Mouse (Mus musculus) hindbrain, embryonic 14.5 days (tissue): ENCODE data around the gene Ushbp1. TPM values are rescaled to one million over a fixed set of nuclear protein-coding genes. Genes with fewer than 3 reads are reported as not detected.

ENCODE experiments used
- ATAC-seq: fragments of 200-750 bp; cut with Nextera tagmentation; 2 replicates; pipeline ENCODE4 v1.8.0; 2017; ENCODE audit warnings: moderate number of reproducible peaks, mild to moderate bottlenecking, moderate TSS enrichment, moderate library complexity; ENCODE audit not compliant: low FRiP score
- DNase-seq: peaks from one replicate; pipeline ENCODE4 v3.0.0-alpha.2; 2015; ENCODE audit warnings: low spot score
- H3K27ac ChIP-seq: fragments of 300-500 bp; sonication (generic); 2 replicates; pipeline ENCODE4 v1.5.1; 2014; ENCODE audit warnings: mild to moderate bottlenecking, moderate library complexity
- H3K27me3 ChIP-seq: fragments of 300-500 bp; sonication (generic); 2 replicates; pipeline ENCODE4 v1.6.1; 2014; ENCODE audit warnings: mild to moderate bottlenecking, low read length, mixed read lengths; ENCODE audit not compliant: control insufficient read depth, insufficient read depth
- H3K36me3 ChIP-seq: fragments of 300-500 bp; sonication (generic); replicated peaks from 2 replicates; pipeline ENCODE4 v1.6.1; 2014; ENCODE audit not compliant: control insufficient read depth, insufficient read depth
- H3K4me1 ChIP-seq: fragments of 300-500 bp; sonication (generic); replicated peaks from 2 replicates; pipeline ENCODE4 v1.6.1; 2014; ENCODE audit warnings: antibody characterized with exemption, low read length, mixed read lengths; ENCODE audit not compliant: control insufficient read depth, insufficient read depth
- H3K4me2 ChIP-seq: fragments of 300-500 bp; sonication (generic); replicated peaks from 2 replicates; pipeline ENCODE4 v1.6.1; 2014; ENCODE audit warnings: mild to moderate bottlenecking, moderate library complexity
- H3K4me3 ChIP-seq: fragments of 300-500 bp; sonication (generic); replicated peaks from 2 replicates; pipeline ENCODE4 v1.5.1; 2014; ENCODE audit warnings: mild to moderate bottlenecking, low read length
- H3K9ac ChIP-seq: fragments of 300-500 bp; sonication (generic); 2 replicates; pipeline ENCODE4 v1.6.1; 2014
- H3K9me3 ChIP-seq: fragments of 300-500 bp; sonication (generic); 2 replicates; pipeline ENCODE4 v1.6.1; 2016; ENCODE audit warnings: low read length; ENCODE audit not compliant: control insufficient read depth
- WGBS: fragments of 180-500 bp; shearing (Covaris S2); extraction: QIAGEN DNeasy Blood & Tissue Kit; methylation state at CpG from one replicate; pipeline ENCODE4 v1.1.7; 2014; 5-methylcytosine and 5-hydroxymethylcytosine counted together
- polyA plus RNA-seq: library from polyadenylated mRNA; unstranded; fragments of >200 nt; fragmentation: Nextera tagmentation; extraction: Ambion mirVana; gene quantifications from 2 replicates; pipeline ENCODE4 v1.2.1, GENCODE M21; 2014

Ushbp1 gene
- polyA plus RNA-seq, 1 experiment from 2014 or later: 6.0 TPM

GRCm38 (mm10) chr8:71397701-71398100 is 2.1 kb upstream of the Ushbp1 start:
- no peaks in the 10 kb centered on the region for H3K9me3 ChIP-seq
- no peak for DNase-seq
- H3K27me3 ChIP-seq: no peaks in the 10 kb centered on the region
- H3K36me3 ChIP-seq: peaks cover 16% of the 10 kb centered on the region
- H3K4me2 ChIP-seq: peak overlapping the region; percentile 81
- no peak for ATAC-seq
- peaks cover 11% of the 10 kb centered on the region; the same call in 1 of the 2 replicates for H3K4me1 ChIP-seq
- H3K4me3 ChIP-seq: peak overlapping the region; percentile 68; the same call in 1 of the 2 replicates
- no peak overlapping the region for H3K27ac ChIP-seq
- 0 out of 2 replicates have a peak overlapping the region, but pooled peaks have one; percentile 69 for H3K9ac ChIP-seq
- 83% methylated on average over 12 of the region's 12 CpGs for WGBS

- 1% methylated on average over 34 of the region's 34 CpGs for WGBS
- H3K9me3 ChIP-seq: no peaks in the 10 kb centered on the region
- H3K27me3 ChIP-seq: no peaks in the 10 kb centered on the region
- DNase-seq: peak; percentile 92
- H3K9ac ChIP-seq: peak within 1 kb of the TSS; percentile 69
- peak within 1 kb of the TSS; percentile 81 for H3K4me2 ChIP-seq
- ATAC-seq: peak; percentile 98
- peak within 1 kb of the TSS; percentile 68 for H3K4me3 ChIP-seq
- H3K27ac ChIP-seq: peak within 1 kb of the TSS; percentile 58
- peaks cover 11% of the 10 kb centered on the region; the same call in 1 of the 2 replicates for H3K4me1 ChIP-seq
- peaks cover 16% of the 10 kb centered on the region for H3K36me3 ChIP-seq
These were observed 1.2 kb upstream of the Ushbp1 start, which contains the start of gene Babam1 for GRCm38 (mm10) chr8:71396639-71397305. Babam1 (plus strand) TSS chr8:71396861.

- Histone ChIP-seq H3K9me3 (no peaks in the 10 kb centered on the region), H3K4me1 (peaks cover 11% of the 10 kb centered on the region; the same call in 1 of the 2 replicates), H3K36me3 (peaks cover 16% of the 10 kb centered on the region), H3K9ac (no peak overlapping the region), H3K27me3 (no peaks in the 10 kb centered on the region), H3K27ac (no peak overlapping the region), H3K4me2 (peak overlapping the region; percentile 19; the same call in 1 of the 2 replicates), H3K4me3 (no peak overlapping the region)
- ATAC-seq: no peak
- no peak for DNase-seq
- 90% methylated on average over 10 of the region's 10 CpGs for WGBS
These were observed 531 bp downstream of the Ushbp1 start for GRCm38 (mm10) chr8:71395071-71395470.

- Histone ChIP-seq H3K9me3 (no peaks in the 10 kb centered on the region), H3K4me1 (peaks cover 11% of the 10 kb centered on the region; the same call in 1 of the 2 replicates), H3K27me3 (no peaks in the 10 kb centered on the region), H3K4me2 (no peak overlapping the region), H3K27ac (no peak overlapping the region), H3K9ac (no peak overlapping the region), H3K36me3 (peaks cover 12% of the 10 kb centered on the region), H3K4me3 (no peak overlapping the region)
- ATAC-seq (no peak), DNase-seq (no peak)
- WGBS: 78% methylated on average over 7 of the region's 7 CpGs
These were observed 1.1 kb downstream of the Ushbp1 start for GRCm38 (mm10) chr8:71394481-71394880.

- ATAC-seq (no peak), DNase-seq (no peak)
- H3K27ac ChIP-seq: no peak overlapping the region
- H3K9ac ChIP-seq: no peak overlapping the region
- no peaks in the 10 kb centered on the region for H3K27me3 ChIP-seq
- H3K4me2 ChIP-seq: no peak overlapping the region
- H3K4me3 ChIP-seq: no peak overlapping the region
- H3K9me3 ChIP-seq: no peaks in the 10 kb centered on the region
- WGBS: 21% methylated on average over 3 of the region's 3 CpGs
- peaks cover 11% of the 10 kb centered on the region; the same call in 1 of the 2 replicates for H3K4me1 ChIP-seq
- H3K36me3 ChIP-seq: no peaks in the 10 kb centered on the region
These were observed 2.7 kb downstream of the Ushbp1 start for GRCm38 (mm10) chr8:71392871-71393270.

GRCm38 (mm10) chr8:71392391-71392790 is 3.2 kb downstream of the Ushbp1 start:
- ATAC-seq: no peak
- 71% methylated on average over 5 of the region's 5 CpGs for WGBS
- no peaks in the 10 kb centered on the region for H3K36me3 ChIP-seq

GRCm38 (mm10) chr8:71391696-71392095 is 3.9 kb downstream of the Ushbp1 start:
- ATAC-seq (no peak), DNase-seq (no peak)
- no peak overlapping the region for H3K4me3 ChIP-seq
- H3K9me3 ChIP-seq: no peaks in the 10 kb centered on the region
- WGBS: 88% methylated on average over 2 of the region's 2 CpGs
- no peaks in the 10 kb centered on the region for H3K36me3 ChIP-seq
- no peak overlapping the region for H3K27ac ChIP-seq
- no peak overlapping the region for H3K4me2 ChIP-seq
- H3K9ac ChIP-seq: no peak overlapping the region
- H3K27me3 ChIP-seq: no peaks in the 10 kb centered on the region
- peaks cover 3% of the 10 kb centered on the region; the same call in 1 of the 2 replicates for H3K4me1 ChIP-seq

More at GRCm38 (mm10) chr8:71392391-71392790, 3.2 kb downstream of the Ushbp1 start:
- Histone ChIP-seq H3K27me3 (no peaks in the 10 kb centered on the region), H3K9me3 (no peaks in the 10 kb centered on the region), H3K9ac (no peak overlapping the region), H3K27ac (no peak overlapping the region), H3K4me2 (no peak overlapping the region), H3K4me1 (peaks cover 6% of the 10 kb centered on the region; the same call in 1 of the 2 replicates), H3K4me3 (no peak overlapping the region)
- DNase-seq: no peak

- no peaks in the 10 kb centered on the region for H3K36me3 ChIP-seq
- no peaks in the 10 kb centered on the region for H3K9me3 ChIP-seq
- 79% methylated on average over 1 of the region's 1 CpGs for WGBS
These were observed 7.3 kb downstream of the Ushbp1 start for GRCm38 (mm10) chr8:71388267-71388666.

GRCm38 (mm10) chr8:71385212-71385835 is 10.3 kb downstream of the Ushbp1 start:
- H3K4me1 ChIP-seq: peaks cover 8% of the 10 kb centered on the region
- ATAC-seq (no peak), DNase-seq (no peak)
- H3K27ac ChIP-seq: no peak overlapping the region
- H3K9me3 ChIP-seq: no peaks in the 10 kb centered on the region
- H3K36me3 ChIP-seq: no peaks in the 10 kb centered on the region
- no peak overlapping the region for H3K4me3 ChIP-seq
- H3K4me2 ChIP-seq: no peak overlapping the region
- H3K9ac ChIP-seq: no peak overlapping the region
- 82% methylated on average over 12 of the region's 12 CpGs for WGBS
- no peaks in the 10 kb centered on the region for H3K27me3 ChIP-seq

More at GRCm38 (mm10) chr8:71388267-71388666, 7.3 kb downstream of the Ushbp1 start:
- Histone ChIP-seq H3K4me2 (no peak overlapping the region), H3K4me1 (no peaks in the 10 kb centered on the region; the same call in 1 of the 2 replicates), H3K4me3 (no peak overlapping the region), H3K9ac (no peak overlapping the region), H3K27ac (no peak overlapping the region), H3K27me3 (no peaks in the 10 kb centered on the region)
- no peak for ATAC-seq
- no peak for DNase-seq
